Mouse (Mus musculus) frontal cortex, postnatal 25 days (tissue): ENCODE measurements around the gene Cd86.

ENCODE experiments used
- DNase-seq, 2 experiments: peaks; one replicate each; pipeline ENCODE4 v3.0.0; 2022; ENCODE audit warnings: low spot score in 2 of 2

Cd86 gene

GRCm38 (mm10) chr16:36655910-36656309, 10.0 kb downstream of the Cd86 start:
- DNase-seq = no peak

DNA sequence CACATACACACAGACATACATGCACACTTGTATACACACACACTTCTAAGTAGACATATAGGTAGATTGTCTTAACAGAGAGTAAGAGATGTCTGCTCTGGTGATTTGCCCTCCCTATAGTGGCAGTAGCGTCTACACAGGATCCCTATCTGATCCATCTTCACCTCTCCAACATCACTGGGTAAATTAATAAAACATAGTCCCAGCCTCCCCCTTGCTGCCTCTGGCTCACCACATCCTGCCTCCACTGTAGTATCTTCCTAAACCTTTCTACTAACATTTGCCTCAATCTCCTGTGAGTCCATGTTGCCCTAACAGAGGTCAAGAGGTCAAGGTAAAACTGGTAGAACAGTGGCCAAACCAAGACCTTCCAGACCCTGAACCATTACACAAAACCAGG, 10.7 kb downstream of the Cd86 start:
- DNase-seq = no peak

DNA sequence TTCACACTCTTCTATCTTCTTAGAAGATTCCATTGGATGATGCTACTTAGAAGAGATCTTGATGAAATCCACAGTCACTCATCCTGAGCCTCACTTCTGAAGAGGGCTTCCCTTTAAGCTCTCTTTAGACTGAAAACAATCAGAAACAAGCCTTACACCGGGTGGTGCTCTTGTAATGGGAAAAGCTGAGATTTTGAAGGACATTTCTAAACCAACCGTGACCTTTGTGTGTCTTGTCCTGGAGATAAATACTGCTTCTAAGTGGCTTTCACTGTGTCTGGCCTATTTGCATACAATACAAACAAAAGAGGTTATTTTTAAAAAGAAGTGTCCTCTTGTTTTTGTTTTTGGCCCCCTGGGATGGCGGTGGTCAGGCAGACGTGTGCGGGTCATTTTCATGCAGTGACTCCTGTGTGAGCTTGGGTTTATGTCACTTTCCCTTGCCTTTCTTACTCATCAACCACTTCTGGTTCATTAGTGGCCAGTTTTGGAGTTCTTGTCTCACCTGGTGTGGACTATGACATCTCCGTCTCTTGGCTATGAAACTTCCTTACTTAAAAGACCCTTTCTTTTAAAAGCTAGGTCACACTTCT, 14.6 kb downstream of the Cd86 start:
- DNase-seq = no peak

DNA sequence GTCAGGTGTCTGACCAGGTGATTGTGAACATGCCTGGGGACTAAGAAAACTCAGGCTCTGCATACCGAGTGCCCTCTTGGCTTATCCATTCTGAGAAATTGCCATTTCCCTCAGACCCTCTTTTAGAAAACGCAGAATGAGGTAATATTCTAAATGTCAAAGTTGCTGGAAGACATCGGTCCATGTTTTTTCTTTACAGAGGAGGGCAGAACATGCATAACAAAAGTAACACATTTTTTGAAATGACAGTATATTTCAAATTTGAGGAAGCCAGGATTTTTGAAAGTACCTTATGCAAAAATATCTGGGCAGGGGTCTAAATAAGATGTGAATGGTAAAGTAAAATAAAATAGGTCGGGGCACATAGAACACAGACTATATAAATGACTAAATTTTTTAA, 15.4 kb downstream of the Cd86 start:
- no peak for DNase-seq

- DNase-seq = no peak
Observed at GRCm38 (mm10) chr16:36649304-36649703, 16.6 kb downstream of the Cd86 start.

DNA sequence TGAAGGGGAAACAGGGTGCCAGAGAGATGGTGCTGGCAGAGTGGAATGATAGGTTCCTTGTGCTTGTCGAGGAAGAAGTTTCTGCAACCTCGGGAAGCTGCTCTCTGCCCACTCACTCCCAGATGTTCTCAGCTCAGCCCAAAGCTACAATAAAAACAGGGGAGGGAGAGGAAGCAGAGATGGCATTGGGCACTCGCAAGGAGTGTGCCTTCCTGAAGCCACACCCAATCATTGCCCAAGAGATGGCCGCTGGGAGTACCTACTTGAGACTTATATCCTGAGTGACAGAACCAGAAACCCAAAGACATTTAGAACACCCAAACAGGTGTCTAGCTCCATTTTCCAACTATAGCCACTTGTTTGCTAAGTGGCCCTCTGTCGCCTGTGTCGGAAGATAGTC, 20.8 kb downstream of the Cd86 start:
- no peak for DNase-seq

GRCm38 (mm10) chr16:36642696-36643046, 23.2 kb downstream of the Cd86 start:
- DNase-seq = no peak

DNA sequence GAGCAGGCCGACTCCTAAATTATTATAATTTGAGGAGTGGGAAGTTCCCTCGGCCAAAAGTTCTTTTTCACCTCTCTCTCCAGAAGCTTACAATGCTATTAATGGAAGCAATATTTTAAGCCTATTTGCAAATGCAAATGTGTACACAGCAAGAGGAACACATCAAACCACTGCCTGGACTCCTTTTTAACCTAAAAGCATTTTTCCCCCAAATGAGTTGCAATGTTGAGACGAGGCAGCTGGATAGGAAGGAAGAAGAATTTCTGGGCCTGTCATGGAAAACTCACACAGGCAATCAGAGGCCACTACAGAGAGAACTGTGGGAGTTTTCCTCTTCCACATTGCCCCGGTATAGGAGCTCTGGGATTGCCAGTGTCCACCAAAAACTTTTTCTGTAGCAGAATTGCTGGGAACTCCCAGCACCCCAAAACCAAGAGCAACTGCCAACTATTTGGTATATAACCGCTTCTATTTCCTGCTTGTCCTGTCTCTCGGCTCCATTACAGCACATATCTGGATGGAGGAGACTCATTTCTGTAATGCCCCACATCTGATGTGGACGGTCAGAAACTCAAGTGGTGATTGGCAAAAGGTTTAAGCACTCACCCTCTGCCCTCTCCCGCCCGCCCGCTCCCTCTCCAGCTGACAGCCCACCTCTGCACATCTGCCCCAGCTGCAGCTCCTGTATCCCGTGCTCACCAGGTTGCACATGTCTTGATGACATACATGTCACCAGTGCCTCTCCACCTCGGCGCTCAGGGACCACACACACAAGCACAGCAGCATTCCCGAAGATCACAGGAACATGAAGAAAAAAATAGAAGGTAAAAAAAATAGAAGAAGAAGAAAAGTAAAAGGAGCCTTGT, 23.8 kb downstream of the Cd86 start:
- DNase-seq = no peak

- DNase-seq = no peak
Observed at GRCm38 (mm10) chr16:36640993-36641392, 24.9 kb downstream of the Cd86 start.

DNA sequence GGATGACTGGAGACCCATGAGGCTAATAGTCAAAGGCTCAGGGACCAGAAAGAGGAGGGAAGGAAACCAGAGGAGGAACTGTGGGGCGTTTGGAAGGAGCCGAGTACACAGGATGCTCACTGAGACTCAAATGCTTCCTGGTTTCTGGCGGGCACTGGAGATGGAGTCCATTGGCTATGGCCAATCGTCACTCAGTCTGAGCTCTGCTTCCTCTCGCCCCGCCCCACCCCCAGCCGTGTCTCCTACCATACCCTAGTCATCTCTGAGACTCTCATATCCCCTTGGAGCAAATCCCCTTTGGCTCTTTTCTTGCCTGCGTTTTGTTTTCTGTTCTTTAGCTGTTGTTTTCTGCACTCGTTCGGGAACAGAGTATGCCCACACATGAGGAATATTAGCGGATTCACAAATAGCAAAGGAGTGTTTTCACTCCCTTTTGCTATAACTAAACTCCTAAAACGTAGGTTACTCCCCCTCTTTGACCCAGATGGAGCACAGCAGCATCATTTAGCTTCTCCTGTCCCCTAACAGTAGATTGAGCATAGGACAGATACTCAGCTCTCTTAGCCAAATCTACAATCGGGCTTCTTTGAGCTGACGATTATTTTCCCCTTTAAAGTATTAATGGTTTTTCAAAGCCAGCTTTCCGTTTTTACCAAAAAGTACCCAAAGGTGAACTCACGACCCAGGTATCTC, 25.9 kb downstream of the Cd86 start:
- no peak for DNase-seq

- no peak for DNase-seq
Observed at GRCm38 (mm10) chr16:36636800-36637199, 29.1 kb downstream of the Cd86 start.

DNA sequence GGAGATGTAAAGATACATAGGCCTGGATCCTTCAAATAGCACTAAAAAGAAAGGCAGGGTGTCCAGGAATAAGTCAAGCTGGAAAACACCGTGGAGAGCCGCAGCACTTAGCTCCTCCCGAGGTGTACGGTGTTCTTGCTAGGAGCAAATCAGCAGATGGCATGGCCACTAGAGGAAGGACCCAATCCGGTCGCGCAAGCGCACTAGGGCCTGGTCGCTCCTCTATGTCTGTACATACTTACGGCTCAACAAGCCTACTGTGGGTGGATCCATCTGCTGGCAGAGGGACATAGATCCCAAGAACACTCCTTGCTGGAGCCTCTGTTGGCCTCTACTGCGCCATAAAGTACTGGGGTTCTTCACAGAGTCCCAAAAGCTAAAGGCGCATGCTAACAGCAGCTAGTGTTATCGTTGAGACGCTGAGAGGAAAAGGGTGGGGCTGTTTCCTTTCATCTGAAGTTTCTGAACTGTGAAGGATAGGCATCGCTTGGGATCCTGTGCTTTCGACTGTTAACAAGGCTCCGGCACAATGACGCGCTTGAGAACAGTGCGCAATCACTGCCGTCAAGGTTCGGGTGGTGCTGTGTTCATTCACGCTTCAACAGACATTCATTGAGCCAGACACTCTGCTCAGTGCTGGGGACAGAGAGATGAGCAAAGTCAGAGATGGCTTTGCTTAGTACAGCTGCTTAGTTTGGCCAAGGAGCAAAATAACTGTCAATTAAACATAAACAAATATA, 30.7 kb downstream of the Cd86 start:
- no peak for DNase-seq

- DNase-seq = no peak
Observed at GRCm38 (mm10) chr16:36634421-36634820, 31.5 kb downstream of the Cd86 start.

DNA sequence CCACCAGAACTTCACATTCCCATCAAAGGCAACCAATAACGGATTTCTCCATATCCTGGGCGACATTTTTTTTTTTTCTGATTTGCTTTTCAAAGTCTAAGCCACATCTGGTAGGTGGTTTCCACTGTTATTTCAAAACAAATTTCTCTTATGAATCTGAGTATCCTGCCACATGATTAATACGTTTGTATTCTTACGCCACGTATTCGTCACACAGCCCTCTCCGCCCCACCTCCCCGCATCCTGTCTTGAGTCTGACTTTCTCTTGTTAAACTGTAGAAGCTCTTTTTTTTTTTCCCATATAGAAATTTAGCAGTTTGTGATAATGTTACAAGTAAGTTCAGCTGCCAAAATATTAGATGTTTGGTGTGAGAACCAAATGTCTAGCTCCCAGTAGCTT, 33.7 kb downstream of the Cd86 start:
- DNase-seq = no peak

DNA sequence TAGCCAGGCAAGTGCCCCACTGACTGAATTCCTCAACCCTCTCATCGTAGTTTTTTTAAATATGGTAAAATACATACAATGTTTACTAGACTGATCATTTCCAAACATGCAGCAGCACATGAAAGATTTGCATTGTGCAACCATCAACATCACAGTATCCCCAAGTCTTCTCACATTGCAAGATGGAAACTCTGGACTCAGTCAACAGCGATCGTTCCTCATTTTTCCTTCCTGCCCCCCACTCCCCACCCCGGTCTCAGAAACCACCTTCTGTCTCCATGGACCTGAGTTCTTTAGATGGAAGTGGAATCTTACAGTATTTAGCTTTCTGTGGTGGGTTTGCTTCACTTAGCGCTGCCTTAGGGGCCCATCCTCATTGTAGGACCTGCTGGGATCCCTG, 34.3 kb downstream of the Cd86 start:
- no peak for DNase-seq

- DNase-seq = no peak
Observed at GRCm38 (mm10) chr16:36627740-36628139, 38.1 kb downstream of the Cd86 start.

DNA sequence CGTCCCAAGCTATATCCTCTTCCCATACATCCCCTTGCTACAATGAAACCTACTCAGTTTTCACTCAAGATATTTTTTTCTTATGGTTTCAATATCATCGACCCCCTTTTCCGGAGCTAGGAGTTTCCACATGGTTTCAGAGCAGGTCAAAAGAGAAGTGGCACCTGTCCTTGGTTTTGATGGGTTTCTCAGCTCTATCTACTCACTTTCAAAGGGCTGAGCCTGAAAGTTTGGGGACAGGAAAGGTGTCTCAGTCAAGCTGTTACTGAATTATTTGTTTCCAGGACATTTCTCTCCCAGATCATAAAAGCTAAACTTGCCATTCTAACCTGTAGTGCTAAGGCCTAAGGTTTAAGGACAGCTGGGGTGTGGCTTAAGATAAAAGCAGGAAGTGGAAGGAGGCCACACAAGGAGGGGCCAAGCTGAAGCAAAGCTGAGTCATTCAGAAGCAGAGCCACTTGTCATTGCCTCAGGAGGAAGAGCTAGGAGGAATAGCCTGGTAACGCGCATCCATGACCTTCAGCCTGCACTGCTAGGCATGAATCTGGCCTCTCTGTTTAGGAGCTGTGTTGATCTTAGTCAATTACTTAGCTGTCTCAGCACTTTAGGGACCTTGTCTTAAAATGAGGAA, 39.2 kb downstream of the Cd86 start:
- no peak for DNase-seq

GRCm38 (mm10) chr16:36625909-36626308, 40.0 kb downstream of the Cd86 start:
- no peak for DNase-seq

DNA sequence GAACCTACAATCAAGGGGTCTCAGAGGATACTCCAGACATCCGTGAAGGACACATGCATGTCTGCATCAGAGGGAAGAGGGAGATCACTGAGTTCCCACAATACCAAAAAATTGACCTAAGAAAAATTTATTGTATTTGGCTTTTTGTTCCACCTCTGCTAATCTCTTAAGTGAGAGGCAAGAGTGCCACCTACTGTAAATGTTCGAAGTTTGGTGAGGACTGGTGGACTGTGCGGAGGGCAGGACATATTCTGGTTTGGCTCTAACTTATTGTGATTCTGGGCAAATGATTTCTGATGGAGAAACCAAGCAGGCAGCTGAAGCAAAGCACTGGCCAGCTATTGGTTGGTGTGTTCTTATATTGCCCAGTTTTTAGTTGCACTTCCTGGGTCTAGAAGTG, 43.6 kb downstream of the Cd86 start:
- DNase-seq = no peak

- no peak for DNase-seq
Observed at GRCm38 (mm10) chr16:36621108-36621507, 44.8 kb downstream of the Cd86 start.

DNA sequence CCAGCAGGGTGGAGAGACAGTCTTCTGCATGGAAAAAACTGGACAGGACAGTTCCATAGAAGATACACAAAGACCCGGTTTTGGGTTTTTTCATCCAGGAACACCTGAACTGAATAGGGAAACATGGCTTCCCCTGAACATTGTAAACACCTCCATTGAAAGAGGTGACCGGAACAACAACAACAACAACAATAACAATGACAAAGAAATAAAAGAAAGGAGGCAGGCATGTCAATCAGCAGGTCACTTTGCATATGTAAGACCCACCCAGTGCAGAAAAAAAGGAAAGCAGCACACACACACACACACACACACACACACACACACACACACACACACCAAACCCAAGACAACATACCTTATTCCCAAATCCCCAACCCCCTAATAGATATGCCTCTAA, 52.2 kb downstream of the Cd86 start:
- DNase-seq = no peak

DNA sequence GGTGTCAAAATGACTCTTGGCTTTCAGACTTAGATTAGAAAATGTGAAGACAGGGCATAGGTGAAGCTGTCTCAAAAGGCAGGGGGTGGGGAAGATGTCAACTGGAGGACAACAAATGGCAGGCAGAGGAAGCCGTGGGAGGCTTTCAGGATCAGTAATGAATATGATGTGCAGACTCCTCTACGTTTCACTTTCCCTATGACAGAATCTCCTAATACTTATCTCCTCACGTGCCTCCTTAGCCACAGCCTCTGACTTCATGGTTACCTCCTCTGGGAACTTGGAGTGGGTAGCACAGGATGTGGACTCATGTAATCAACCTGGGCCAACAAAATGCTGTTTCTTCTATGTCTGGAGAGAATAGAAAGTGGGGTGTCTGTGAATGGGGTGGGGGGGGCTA, 63.2 kb downstream of the Cd86 start:
- DNase-seq = no peak
